Mouse (Mus musculus) liver, adult 2 months (tissue): ENCODE results near the gene Trpm5.

ENCODE experiments used
- CTCF ChIP-seq: fragments of 200-500 bp; IDR thresholded peaks from 2 replicates; pipeline ENCODE4 v1.5.1; 2011; ENCODE audit warnings: low read depth, low read length, control low read depth
- POLR2A ChIP-seq: fragments of 200-500 bp; IDR thresholded peaks from 2 replicates; pipeline ENCODE4 v1.6.1; 2011; ENCODE audit warnings: low read length, control low read depth; ENCODE audit not compliant: insufficient read depth; ENCODE audit errors: extremely low read depth

DNA sequence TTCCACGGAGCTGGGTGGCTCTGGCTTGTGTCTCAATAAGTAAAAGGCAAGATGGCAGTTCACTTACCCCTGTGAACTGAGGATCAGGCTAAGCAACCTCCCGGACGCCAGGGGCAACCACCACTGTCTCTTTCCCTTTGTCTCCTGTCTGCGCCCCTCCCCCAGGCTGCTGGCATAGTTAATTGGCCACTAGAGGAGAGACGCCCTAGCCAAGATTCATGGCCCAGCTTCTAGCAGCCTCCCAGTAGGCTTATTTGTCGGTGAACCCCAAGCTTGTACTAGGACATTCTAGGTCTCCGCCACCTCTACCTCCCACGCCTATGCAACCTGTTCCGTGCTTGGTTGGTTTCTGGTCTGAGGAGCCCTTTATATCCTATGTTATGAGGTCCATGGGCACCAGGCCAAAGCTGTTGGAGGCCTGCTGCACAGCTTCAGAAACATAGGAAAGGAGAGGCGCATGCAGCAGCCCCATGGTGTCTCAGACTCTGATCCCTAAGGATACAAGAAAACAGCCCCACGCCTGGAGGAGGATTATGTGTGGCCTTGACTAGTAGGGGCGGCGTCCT, 26.0 kb downstream of the Trpm5 start:
- TF ChIP-seq CTCF = no peak
- TF ChIP-seq POLR2A = no peak
